Mouse (Mus musculus): ENCODE measurements around the gene BC028528. TPM values are rescaled to one million over a fixed set of nuclear protein-coding genes. Genes with fewer than 3 reads are reported as not detected.
A peak's percentile ranks its signal among the peaks of the same experiment; 100 is the strongest.
"Not testable (repeated sequence)": the region's sequence is repeated elsewhere in the genome, so short reads cannot be mapped to it uniquely, and the experiment has no call there.

BC028528 gene
- polyA plus RNA-seq, 1 experiment from 2014 or later = 25.2 TPM

DNA sequence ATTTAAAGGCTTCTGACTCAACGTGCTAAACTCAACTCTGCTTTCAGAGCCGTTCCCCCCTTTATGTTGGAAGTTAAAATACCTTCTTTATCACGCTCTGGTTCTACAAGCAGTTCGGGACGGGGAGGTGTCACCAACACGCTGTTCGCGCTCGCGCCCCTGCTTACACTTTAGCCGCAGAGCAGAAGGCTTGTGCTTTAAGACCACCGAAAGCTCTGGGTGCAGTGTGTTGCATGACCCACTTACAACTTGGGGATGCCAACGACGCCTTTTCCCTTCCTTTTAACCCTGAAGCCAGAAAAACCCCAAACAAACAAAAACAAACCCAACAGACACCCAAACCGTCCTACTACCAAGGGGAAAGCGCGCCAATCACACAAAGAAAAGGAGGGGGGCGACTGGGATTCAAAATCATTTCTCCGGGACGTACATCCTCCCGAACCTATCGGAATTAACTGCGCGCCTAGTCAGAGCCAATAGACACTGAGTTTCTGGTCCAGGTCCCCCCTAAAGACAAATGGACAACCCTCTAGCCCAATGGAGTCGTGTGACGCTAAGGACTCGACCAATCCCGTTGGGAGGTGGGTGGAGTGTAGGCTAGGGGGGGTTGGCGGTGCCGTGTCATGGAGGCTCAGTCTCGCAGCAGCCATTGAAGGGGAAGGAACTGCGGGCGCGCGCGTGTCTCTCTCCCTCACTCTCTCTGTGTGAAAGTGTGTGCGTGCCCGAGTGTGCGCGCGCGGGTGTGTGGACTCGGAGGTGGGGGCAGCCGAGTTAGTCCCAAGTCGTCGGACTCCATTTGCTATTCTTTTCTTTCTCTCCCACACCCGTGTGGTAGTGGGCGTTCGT, 37.1 kb upstream of the BC028528 start, which contains the start of gene Anp32e:
Gene Anp32e (plus strand): TSS at position 589 of the 846 bp plus-strand sequence.
- no peaks in the 10 kb centered on the region for H3K9me3 ChIP-seq
- peak within 1 kb of the TSS; percentile 90 for H3K27ac ChIP-seq
- no peaks in the 10 kb centered on the region for H3K27me3 ChIP-seq (replicated peaks)
- ATAC-seq (ENCODE audit: insufficient read depth, low FRiP score, low read depth) = peak; percentile 100
- peak within 1 kb of the TSS; percentile 67 for H3K4me2 ChIP-seq
- H3K4me3 ChIP-seq (replicated peaks) = peak within 1 kb of the TSS; percentile 81
- WGBS = under 1% methylated on average over 49 of the region's 49 CpGs
- H3K9ac ChIP-seq = peak within 1 kb of the TSS; percentile 95
- H3K36me3 ChIP-seq = no peaks in the 10 kb centered on the region; the same call in 1 of the 2 replicates
- 0 out of 2 replicates have a peak, but pooled peaks cover 3% of the 10 kb centered on the region for H3K4me1 ChIP-seq

- Histone ChIP-seq H3K27ac (peak overlapping the region; percentile 73; the same call in 1 of the 2 replicates), H3K4me3 (replicated peaks) (peak overlapping the region; percentile 81), H3K9me3 (no peaks in the 10 kb centered on the region), H3K4me1 (0 out of 2 replicates have a peak, but pooled peaks cover 3% of the 10 kb centered on the region), H3K4me2 (peak overlapping the region; percentile 62), H3K27me3 (replicated peaks) (no peaks in the 10 kb centered on the region), H3K36me3 (no peaks in the 10 kb centered on the region), H3K9ac (0 out of 2 replicates have a peak overlapping the region, but pooled peaks have one; percentile 5)
- 47% methylated on average over 6 of the region's 6 CpGs for WGBS
- ATAC-seq (ENCODE audit: insufficient read depth, low FRiP score, low read depth) = no peak
These were observed 36.5 kb upstream of the BC028528 start for GRCm38 (mm10) chr3:95928261-95928657.

DNA sequence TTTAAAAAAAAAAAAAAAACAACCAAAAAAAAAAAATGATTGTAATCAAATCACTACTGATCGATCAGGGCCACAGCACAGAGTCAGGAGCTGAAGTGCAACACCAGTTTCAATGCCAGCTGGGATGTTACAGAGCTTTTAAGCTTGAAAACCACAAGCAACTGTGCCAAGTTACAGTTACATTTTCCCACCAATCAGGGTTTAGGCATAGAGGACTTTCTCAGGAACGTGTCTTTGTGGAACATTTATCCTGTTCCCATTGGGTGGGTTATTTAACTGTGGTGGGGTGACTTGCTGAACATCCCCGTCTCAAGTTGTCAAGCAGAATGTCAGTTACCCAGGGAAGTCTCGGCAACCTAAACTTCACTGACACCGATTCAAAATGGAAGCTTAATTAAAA, 33.3 kb upstream of the BC028528 start:
- no peak overlapping the region for H3K27ac ChIP-seq
- H3K36me3 ChIP-seq = no peaks in the 10 kb centered on the region
- no peak for ATAC-seq (ENCODE audit: insufficient read depth, low FRiP score, low read depth)
- no peak overlapping the region for H3K9ac ChIP-seq
- no peaks in the 10 kb centered on the region for H3K27me3 ChIP-seq (replicated peaks)
- no peaks in the 10 kb centered on the region for H3K9me3 ChIP-seq
- no peak overlapping the region for H3K4me3 ChIP-seq (replicated peaks)
- H3K4me1 ChIP-seq = no peaks in the 10 kb centered on the region
- H3K4me2 ChIP-seq = no peak overlapping the region
- WGBS = 81% methylated on average over 5 of the region's 5 CpGs

DNA sequence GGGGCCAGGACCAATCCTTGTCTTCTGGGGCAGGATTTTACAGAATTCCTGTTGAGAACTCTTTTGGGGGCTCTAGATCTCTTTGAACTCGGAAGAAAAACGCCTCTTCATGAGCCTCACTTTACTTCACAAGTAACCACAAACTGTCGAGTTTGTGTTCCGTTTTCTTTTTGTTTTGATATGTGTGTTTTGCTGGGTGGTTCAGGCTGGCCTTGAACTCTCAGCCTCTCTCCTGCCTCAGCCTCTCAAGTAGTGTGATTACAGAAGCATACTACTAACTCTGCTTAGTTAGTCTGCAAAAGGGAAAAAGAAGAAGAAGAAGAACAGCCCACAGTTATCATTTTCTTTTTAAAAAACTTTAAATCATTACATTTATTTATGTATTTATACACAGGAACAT, 32.4 kb upstream of the BC028528 start:
- Histone ChIP-seq H3K4me2 (no peak overlapping the region), H3K9ac (no peak overlapping the region), H3K27me3 (replicated peaks) (no peaks in the 10 kb centered on the region), H3K4me1 (no peaks in the 10 kb centered on the region), H3K4me3 (replicated peaks) (no peak overlapping the region), H3K9me3 (no peaks in the 10 kb centered on the region), H3K36me3 (no peaks in the 10 kb centered on the region), H3K27ac (no peak overlapping the region)
- 61% methylated on average over 4 of the region's 4 CpGs for WGBS
- ATAC-seq (ENCODE audit: insufficient read depth, low FRiP score, low read depth) = no peak

DNA sequence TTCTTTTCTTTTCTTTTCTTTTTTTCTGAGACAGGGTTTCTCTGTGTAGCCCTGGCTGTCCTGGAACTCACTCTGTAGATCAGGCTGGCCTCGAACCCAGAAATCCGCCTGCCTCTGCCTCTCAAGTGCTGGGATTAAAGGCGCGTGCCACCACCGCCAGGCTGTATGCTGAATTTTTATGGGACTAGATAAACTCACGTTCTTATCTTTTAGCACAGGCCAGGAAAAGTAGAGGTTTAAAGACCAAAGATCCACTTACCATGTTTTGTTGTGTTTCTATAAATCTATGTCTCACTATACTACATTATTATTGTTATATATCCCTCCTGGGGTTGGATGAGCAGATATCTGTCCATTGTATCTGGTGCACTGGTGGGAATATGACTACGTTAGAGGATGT, 31.6 kb upstream of the BC028528 start:
- not testable (repeated sequence) for H3K27ac ChIP-seq; H3K9ac ChIP-seq; ATAC-seq (ENCODE audit: insufficient read depth, low FRiP score, low read depth); H3K4me1 ChIP-seq; H3K9me3 ChIP-seq; H3K36me3 ChIP-seq; H3K27me3 ChIP-seq (replicated peaks); H3K4me3 ChIP-seq (replicated peaks); H3K4me2 ChIP-seq
- WGBS = 80% methylated on average over 7 of the region's 7 CpGs

GRCm38 (mm10) chr3:95920532-95920931, 28.7 kb upstream of the BC028528 start:
- H3K27ac ChIP-seq; H3K4me1 ChIP-seq; H3K36me3 ChIP-seq; ATAC-seq (ENCODE audit: insufficient read depth, low FRiP score, low read depth); H3K4me2 ChIP-seq; H3K27me3 ChIP-seq (replicated peaks); H3K4me3 ChIP-seq (replicated peaks); H3K9me3 ChIP-seq; H3K9ac ChIP-seq: not testable (repeated sequence)
- 54% methylated on average over 2 of the region's 2 CpGs for WGBS

GRCm38 (mm10) chr3:95916760-95917159, 25.0 kb upstream of the BC028528 start:
- ATAC-seq (ENCODE audit: insufficient read depth, low FRiP score, low read depth) = no peak
- no peaks in the 10 kb centered on the region for H3K36me3 ChIP-seq
- 67% methylated on average over 7 of the region's 7 CpGs for WGBS

DNA sequence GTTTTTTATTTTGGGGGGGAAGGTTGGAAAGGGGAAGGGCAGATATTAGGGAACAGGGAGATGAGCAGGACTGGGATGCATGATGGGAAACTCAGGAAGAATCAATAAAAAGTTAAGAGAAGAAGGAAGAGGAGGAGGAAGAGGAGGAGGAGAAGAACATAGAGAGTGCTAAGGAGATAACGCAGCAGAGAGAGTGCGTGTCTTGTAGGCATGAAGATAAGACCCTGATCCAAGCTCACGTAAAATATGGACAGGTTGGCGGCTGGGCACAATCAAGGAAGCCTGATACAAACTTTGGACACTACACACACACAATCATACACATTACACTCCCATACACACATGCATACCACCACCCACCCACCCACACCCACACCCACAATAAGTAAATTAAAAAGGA, 22.9 kb upstream of the BC028528 start:
- Histone ChIP-seq H3K9ac (no peak overlapping the region), H3K9me3 (no peaks in the 10 kb centered on the region)

More at GRCm38 (mm10) chr3:95916760-95917159, 25.0 kb upstream of the BC028528 start:
- Histone ChIP-seq H3K27ac (no peak overlapping the region), H3K27me3 (replicated peaks) (no peaks in the 10 kb centered on the region), H3K4me1 (no peaks in the 10 kb centered on the region), H3K4me3 (replicated peaks) (no peak overlapping the region), H3K4me2 (no peak overlapping the region), H3K9me3 (no peaks in the 10 kb centered on the region), H3K9ac (no peak overlapping the region)

DNA sequence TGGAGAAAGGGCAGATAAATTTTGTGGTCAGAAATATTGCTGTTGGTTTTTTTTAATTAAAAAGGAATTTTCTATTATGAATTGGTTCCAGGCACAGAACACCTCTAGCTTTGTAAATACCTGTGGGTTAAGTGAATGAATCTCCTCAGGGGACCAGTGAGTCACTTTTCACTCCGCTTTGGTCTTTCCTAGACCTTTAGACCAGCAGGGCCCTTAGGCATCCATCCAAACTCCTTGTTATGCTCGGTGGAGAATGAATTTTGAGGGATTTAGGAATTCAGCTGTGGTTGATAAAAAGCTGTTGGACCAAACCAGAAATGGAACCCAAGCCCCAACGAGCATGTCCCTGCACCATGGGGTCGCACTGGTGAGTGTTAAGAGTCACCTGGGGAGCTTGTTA, 15.8 kb upstream of the BC028528 start:
- no peak overlapping the region for H3K4me2 ChIP-seq
- 56% methylated on average over 4 of the region's 4 CpGs for WGBS
- H3K27me3 ChIP-seq (replicated peaks) = peaks cover 5% of the 10 kb centered on the region; the same call in 1 of the 2 replicates
- H3K9me3 ChIP-seq = no peaks in the 10 kb centered on the region
- no peak for ATAC-seq (ENCODE audit: insufficient read depth, low FRiP score, low read depth)
- no peak overlapping the region for H3K27ac ChIP-seq
- no peak overlapping the region for H3K9ac ChIP-seq
- H3K4me3 ChIP-seq (replicated peaks) = no peak overlapping the region
- peaks cover 21% of the 10 kb centered on the region for H3K4me1 ChIP-seq
- no peaks in the 10 kb centered on the region for H3K36me3 ChIP-seq

More for the DNA sequence above, 22.9 kb upstream of the BC028528 start:
- no peak overlapping the region for H3K4me2 ChIP-seq
- 85% methylated on average over 4 of the region's 4 CpGs for whole genome bisulfite sequencing
- no peak overlapping the region for H3K27ac ChIP-seq
- H3K4me1 ChIP-seq = no peaks in the 10 kb centered on the region
- H3K36me3 ChIP-seq = no peaks in the 10 kb centered on the region
- no peak for ATAC-seq (ENCODE audit: insufficient read depth, low FRiP score, low read depth)
- H3K4me3 ChIP-seq (replicated peaks) = no peak overlapping the region
- H3K27me3 ChIP-seq (replicated peaks) = no peaks in the 10 kb centered on the region

- H3K9ac ChIP-seq = no peak overlapping the region
- peak overlapping the region; percentile 59 for H3K4me2 ChIP-seq
- peaks cover 5% of the 10 kb centered on the region; the same call in 1 of the 2 replicates for H3K27me3 ChIP-seq (replicated peaks)
- H3K4me1 ChIP-seq = peaks cover 21% of the 10 kb centered on the region
- H3K27ac ChIP-seq = no peak overlapping the region
- no peak for ATAC-seq (ENCODE audit: insufficient read depth, low FRiP score, low read depth)
- H3K9me3 ChIP-seq = no peaks in the 10 kb centered on the region
- peak overlapping the region; percentile 28 for H3K4me3 ChIP-seq (replicated peaks)
- H3K36me3 ChIP-seq = no peaks in the 10 kb centered on the region
- under 1% methylated on average over 12 of the region's 12 CpGs for WGBS
These were observed 15.1 kb upstream of the BC028528 start for GRCm38 (mm10) chr3:95906860-95907259.

GRCm38 (mm10) chr3:95905940-95906492, 14.2 kb upstream of the BC028528 start:
- no peak overlapping the region for H3K27ac ChIP-seq
- H3K27me3 ChIP-seq (replicated peaks) = peaks cover 5% of the 10 kb centered on the region; the same call in 1 of the 2 replicates
- H3K9ac ChIP-seq = no peak overlapping the region
- ATAC-seq (ENCODE audit: insufficient read depth, low FRiP score, low read depth) = no peak
- H3K4me1 ChIP-seq = peaks cover 21% of the 10 kb centered on the region
- peak overlapping the region; percentile 59 for H3K4me2 ChIP-seq
- no peaks in the 10 kb centered on the region for H3K36me3 ChIP-seq
- no peaks in the 10 kb centered on the region for H3K9me3 ChIP-seq
- 2% methylated on average over 12 of the region's 12 CpGs for whole genome bisulfite sequencing
- peak overlapping the region; percentile 28 for H3K4me3 ChIP-seq (replicated peaks)
